9 mouse cellular contexts compared by ENCODE assay signal in genomic region chr4:97689456-97690383, GRCm38 (mm10).
DNase-seq lines count a peak whose midpoint lies in the region; ATAC-seq and TF ChIP-seq lines count a peak whose summit lies in the region.
"Had no signal": no experiment of that assay in that cellular context is flagged by ENCODE, and none has a peak within 500 bp of the region (broad histone marks: within the 10 kb centered on the region; RNA-seq: fewer than 3 reads in every experiment).

No protein-coding gene starts in this region.

- peak; percentile 80 for ATAC-seq in limb, embryonic 15.5 days (ENCODE audit: insufficient number of reproducible peaks, low FRiP score, low TSS enrichment, low read depth)

- peaks cover 29% of the 10 kb centered on the region for H3K4me1 ChIP-seq in limb, embryonic 15.5 days

- no peak for TF ChIP-seq CTCF in layer of hippocampus, adult 2 months (conservative IDR thresholded peaks at IDR 0.05)

- H3K9ac ChIP-seq in limb, embryonic 15.5 days = no peak overlapping the region
- H3K9ac ChIP-seq: neural tube, embryonic 13.5 days had no signal

- no peak overlapping the region for H3K27ac ChIP-seq in limb, embryonic 15.5 days
- no peak overlapping the region for H3K27ac ChIP-seq in layer of hippocampus, adult 2 months
- H3K27ac ChIP-seq: neural tube, embryonic 13.5 days had no signal

- no peak overlapping the region for H3K4me2 ChIP-seq in limb, embryonic 15.5 days
- H3K4me2 ChIP-seq: neural tube, embryonic 13.5 days had no signal

- no peaks in the 10 kb centered on the region for H3K9me3 ChIP-seq in limb, embryonic 15.5 days
- H3K9me3 ChIP-seq: neural tube, embryonic 13.5 days had no signal

- no peak overlapping the region for H3K4me3 ChIP-seq in limb, embryonic 15.5 days
- H3K4me3 ChIP-seq in layer of hippocampus, adult 2 months = no peak overlapping the region
- H3K4me3 ChIP-seq: neural tube, embryonic 13.5 days had no signal

- WGBS in limb, embryonic 15.5 days = 40% methylated on average over 8 of the region's 8 CpGs

- H3K36me3 ChIP-seq in limb, embryonic 15.5 days = no peaks in the 10 kb centered on the region
- H3K36me3 ChIP-seq: neural tube, embryonic 13.5 days had no signal

- DNase-seq in adipocyte (ENCODE audit: low spot score) = peak; percentile 8
- DNase-seq in fibroblast of lung, adult 2 months (ENCODE audit: low read depth) = peak; percentile 56
- DNase-seq in heart, postnatal 36 days = peak; percentile 53
- DNase-seq in layer of hippocampus, adult 8-10 months (ENCODE audit: low spot score in 2 of 2) = no peak
- DNase-seq in spleen, adult 12 weeks (ENCODE audit: low spot score) = no peak
- DNase-seq in layer of hippocampus, adult 2 months (ENCODE audit: low spot score in 2 of 2) = no peak
- no peak for DNase-seq in Muller cell, postnatal 12 days (ENCODE audit: inconsistent ontology term)

- intact Hi-C loops in heart, postnatal 36 days (cut with DNase I) = no loop called here

- peaks cover 11% of the 10 kb centered on the region; the same call in 1 of the 2 replicates for H3K27me3 ChIP-seq in limb, embryonic 15.5 days
- H3K27me3 ChIP-seq: neural tube, embryonic 13.5 days had no signal

Comparison
In these comparisons a context has a peak if more than half of its experiments do, and no peak if none do; other contexts are left out.
1. DNase-seq: peak in adipocyte (single experiment), fibroblast of lung, adult 2 months (single experiment) and heart, postnatal 36 days (2 of 2); none in layer of hippocampus, adult 8-10 months (0 of 2), spleen, adult 12 weeks (single experiment), layer of hippocampus, adult 2 months (0 of 2) and Muller cell, postnatal 12 days (single experiment).